Mouse (Mus musculus) gastrocnemius, postnatal 36 days (tissue): ENCODE results near the gene Cldn3. TPM values are rescaled to one million over a fixed set of nuclear protein-coding genes. Genes with fewer than 3 reads are reported as not detected.
"Not testable (repeated sequence)": the region's sequence is repeated elsewhere in the genome, so short reads cannot be mapped to it uniquely, and the experiment has no call there.

Source experiments
- DNase-seq, 2 experiments: peaks; one replicate each; pipeline ENCODE4 v3.0.0; 2022
- intact Hi-C: fragments of 180-260 bp; cut with DNase I; formaldehyde crosslinking; loops from one replicate; pipeline ENCODE4 v1.15.1; 2025
- long read RNA-seq, 2 experiments: library from polyadenylated mRNA; stranded (forward); transcript quantifications; one replicate each; pipeline ENCODE4 v2.0.0; 2021
- total RNA-seq, 2 experiments: library from RNA; stranded (reverse); gene quantifications; 2 replicates each; pipeline ENCODE4 v1.2.3; 2021

Gene Cldn3
- not detected for total RNA-seq
- long read RNA-seq, experiment 1 = 0 reads
- long read RNA-seq, experiment 2, partial matches to known transcripts = 0 of 1 reads
- long read RNA-seq, experiment 2, other reads (novel, unspliced or antisense) = 0 of 1 reads

DNA sequence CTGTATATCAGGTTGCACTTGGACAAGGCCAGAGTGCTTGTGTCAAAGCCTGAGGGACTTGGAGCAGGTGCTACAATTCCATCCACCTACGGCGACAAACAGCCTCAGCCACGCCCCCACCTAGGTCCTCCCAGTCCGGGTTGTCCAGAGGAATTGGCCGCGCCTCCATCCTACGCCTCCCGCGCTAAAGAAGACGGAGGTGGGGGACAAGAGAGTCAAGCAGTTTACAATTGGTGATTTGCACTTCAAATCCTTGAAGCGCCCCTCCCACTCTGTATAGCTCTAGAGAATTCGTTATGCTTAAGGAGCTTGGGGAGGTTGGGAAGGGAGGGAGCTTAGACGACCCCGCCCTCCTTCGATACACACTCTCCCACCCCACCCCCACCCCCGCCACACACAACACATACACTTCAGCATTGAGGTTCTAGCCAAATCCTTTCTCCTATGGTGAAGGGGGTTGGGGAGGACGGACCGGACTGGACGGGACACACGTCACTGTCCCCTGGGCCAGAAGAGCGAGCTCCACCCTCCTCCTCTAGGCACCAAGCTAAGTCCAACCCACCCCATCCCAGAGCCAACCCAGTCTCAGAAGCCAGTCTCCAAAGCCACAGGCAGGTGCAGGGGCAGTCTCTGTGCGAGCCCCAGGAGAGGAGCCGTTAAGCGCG lies at the start of gene Cldn3:
Gene Cldn3, plus strand, starts transcription at position 582 of the 665 bp plus-strand sequence.
- DNase-seq = peak in 1 of 2 experiments; percentile 35
- intact Hi-C loops = no loop called here

DNA sequence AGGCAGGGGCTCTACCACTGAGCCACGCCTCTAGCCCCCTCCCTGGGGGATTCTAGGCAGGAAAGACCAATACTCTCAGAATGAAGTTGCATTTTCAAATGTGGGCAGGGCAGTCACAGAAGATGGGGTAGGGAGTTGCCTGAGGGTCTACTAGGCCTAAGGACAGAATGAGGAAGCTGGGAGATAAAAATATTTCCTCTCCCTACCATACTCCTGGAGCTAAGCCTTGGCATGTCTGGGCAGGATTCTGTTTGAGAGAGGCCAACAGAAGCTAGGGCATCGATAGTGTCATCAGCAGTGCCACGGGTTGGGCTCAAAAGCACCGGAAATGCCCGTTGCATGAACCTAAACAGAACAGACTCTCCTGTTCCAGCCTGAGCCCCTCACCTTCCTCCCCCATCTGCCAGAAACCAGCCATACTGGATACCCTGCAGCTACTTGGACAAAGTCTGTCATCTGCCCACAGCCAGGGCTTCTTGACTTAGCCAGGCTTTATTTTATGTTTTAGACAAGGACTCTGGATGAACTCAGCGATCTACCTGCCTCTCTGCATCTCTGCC lies 49.3 kb upstream of the Cldn3 start:
- DNase-seq = no peak
- intact Hi-C loops = no loop called here

DNA sequence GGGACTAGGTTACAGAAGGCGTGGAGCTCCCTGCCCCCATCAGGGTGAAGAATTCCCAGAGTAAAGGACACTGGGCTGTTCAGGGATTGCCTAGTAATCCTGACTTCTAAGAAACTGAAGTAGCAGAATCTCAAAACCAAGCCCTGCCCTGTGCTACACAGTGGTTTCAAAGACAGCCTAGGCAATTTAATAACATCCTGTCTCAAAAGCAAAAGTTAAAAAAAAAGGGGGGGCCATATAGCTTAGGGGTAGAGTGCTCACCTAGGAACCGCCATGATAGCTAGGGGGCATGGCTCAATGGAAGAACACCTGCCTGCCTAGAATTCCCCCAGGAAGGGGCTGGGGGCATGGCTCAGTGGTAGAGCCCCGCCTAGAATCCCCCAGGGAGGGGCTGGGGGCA lies 46.9 kb upstream of the Cldn3 start:
- intact Hi-C loops = no loop called here
- no peak for DNase-seq

DNA sequence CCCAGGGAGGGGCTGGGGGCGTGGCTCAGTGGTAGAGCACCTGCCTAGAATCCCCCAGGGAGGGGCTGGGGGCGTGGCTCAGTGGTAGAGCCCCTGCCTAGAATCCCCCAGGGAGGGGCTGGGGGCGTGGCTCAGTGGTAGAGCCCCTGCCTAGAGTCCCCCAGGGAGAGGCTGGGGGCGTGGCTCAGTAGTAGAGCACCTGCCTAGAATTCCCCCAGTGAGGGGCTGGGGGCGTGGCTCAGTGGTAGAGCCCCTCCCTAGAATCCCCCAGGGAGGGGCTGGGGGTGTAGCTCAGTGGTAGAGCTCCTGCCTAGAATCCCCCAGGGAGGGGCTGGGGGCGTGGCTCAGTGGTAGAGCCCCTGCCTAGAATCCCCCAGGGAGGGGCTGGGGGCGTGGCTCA lies 46.5 kb upstream of the Cldn3 start:
- intact Hi-C loops, DNase-seq: not testable (repeated sequence)

DNA sequence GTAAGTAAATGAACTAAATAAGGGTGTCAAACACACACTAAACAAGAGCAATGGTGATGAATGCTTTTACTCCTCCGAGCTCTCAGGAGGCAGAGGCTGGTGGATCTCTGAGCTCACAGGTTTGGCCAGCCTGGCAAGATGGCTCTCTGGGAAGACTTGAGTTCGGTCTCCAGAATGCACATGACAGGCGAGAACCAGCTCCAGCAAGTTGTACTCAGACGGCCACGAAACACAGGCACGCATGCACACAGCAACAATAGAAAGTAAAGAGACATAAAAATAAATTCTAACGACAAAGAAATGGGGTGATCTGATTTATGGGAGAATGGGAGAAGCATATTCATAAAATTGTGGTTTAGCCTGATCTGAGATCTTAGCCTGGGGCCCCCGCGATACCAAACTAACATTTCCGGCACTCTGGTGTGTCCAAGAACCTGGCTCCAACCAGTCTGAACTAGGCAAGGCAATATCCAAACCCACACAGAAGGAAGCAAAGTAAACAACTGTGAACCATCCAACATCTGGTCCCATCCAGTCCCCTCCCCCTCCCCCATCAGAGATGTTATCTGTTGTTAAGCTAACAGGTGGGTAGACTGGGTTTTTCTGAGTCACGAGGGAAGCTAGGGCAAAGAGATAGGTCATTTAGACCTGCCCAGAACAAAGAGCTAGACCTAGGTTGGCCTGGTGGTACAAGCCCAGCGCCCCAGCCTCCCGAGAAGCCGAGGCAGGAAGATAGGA lies 44.4 kb upstream of the Cldn3 start:
- DNase-seq = no peak
- intact Hi-C loops = no loop called here

DNA sequence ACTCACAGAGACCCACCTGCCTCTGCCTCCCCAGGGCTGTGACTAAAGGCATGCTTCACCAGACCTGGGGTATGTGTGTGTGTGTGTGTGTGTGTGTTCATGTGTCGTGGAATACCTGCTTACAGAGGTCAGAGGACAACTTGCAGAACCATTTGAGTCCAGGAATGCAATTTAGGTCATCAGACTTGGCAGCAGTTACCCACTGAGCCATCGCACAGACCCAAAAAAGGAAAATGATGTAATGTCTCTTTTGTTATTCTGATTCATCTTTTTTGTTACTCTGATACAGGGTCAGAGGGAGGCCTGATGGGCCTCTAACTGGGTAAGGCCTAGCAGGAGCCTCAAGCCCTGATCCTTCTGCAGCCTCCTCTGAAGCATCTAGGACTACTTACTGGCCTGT lies 43.3 kb upstream of the Cldn3 start:
- intact Hi-C loops = no loop called here
- no peak for DNase-seq

DNA sequence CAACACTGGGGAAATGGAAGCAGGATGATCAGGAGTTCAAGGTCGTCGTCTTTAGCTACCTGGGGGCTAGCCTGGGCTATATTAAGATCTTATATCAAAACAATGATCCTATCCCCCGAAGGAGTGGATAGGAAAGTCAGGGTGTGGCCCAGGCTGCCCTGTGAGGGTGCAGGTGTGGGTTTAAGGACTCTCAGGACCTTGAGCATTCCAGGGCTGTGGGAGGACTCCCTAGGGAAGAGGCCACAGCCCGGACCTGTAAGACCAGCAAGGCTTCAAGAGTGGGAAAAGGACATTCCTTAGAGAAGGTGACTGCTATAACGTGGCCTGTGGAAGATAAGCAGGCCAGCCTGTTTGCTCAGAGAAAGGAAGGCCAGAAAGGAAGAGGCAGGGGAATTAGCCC lies 41.8 kb upstream of the Cldn3 start:
- intact Hi-C loops = no loop called here
- DNase-seq = no peak

DNA sequence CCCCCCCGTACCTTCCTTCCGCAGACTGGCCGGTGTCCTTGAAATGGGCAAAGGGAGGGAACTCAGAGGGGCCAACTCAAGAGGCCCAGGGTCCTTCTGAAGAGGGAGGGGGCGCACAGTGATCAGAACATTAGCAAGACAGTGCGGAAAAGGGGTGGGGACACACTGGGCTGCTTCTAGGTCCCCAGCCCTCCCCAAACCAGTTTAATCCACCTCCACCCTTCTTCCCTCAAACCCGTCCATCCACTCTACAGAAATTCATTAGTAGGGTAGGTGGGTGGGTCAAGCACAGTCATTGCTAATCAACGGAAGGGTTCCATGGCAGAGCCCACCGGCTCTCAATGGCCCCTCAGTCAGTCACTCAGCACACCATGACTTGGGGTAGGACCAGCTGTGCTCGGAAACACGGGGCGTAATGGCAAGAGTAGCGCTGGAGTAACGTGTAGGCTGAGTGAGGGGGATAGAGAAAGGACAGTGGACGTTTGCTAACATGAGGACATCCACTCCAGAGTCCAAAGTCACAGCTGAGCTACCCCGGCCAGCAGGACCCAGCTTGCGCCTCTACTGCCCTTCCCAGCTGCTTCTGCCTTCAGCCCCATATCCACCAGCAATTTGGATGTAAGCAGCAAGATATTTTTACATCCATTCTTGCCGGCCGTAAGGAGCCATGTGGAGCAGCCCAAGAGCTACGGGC lies 40.6 kb upstream of the Cldn3 start:
- intact Hi-C loops = no loop called here
- DNase-seq = no peak

DNA sequence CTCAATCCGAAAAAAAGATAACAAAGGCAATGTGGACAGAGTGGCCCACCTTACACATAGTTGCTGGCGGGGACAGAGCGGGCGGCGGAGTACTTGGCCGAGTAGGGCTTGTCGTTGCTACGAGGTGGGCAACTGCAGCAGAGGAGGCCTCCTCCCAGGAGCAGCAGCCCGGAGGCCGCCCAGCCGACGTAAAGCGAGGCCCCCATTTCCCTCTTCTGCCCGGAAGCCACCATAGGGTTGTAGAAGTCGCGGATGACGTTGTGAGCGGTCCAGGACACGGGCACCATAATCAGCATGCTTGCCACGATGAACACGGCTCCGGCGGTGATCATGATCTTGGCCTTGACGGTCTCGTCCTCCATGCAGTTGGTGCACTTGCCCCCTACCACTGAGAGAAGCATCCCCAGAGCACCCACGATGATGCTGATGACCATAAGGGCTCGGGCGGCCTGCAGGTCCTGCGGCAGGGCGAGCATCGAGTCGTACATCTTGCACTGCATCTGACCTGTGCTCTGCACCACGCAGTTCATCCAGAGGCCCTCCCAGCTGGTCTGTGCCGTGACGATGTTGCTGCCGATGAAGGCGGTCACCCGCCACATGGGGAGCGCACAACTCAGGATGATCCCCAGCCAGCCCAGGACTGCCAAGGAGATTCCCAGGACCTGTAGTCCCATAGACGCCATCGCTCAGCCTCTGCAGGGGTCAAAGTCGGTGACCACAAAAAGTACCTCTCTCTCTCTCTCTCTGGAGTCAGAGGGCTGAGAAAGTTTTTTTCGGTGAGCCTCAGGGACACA lies 39.8 kb upstream of the Cldn3 start:
- intact Hi-C loops = no loop called here
- DNase-seq = no peak

DNA sequence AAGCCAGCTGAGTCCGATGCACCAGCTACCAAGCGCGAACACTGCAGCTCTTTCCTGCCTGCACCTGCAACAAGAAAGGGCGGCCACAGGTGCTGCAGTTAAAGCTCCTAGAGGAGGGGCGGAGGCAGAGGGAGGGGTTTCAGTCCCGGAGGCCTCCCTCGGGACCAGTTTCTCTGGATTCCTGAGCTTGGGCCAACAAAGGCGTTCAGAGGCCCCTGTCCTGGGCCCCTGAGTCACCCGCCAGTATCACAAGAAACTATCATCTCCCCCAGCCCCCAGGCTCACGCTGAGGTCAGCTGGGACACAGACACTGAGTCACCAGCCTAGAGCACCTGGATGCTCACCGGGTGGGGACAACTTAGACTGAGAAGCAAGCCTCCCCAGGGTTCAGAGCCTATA lies 39.2 kb upstream of the Cldn3 start, which contains the start of gene Cldn4:
Gene Cldn4, minus strand, starts transcription at position 78 of the 399 bp plus-strand sequence.
- DNase-seq = no peak
- intact Hi-C loops = no loop called here

DNA sequence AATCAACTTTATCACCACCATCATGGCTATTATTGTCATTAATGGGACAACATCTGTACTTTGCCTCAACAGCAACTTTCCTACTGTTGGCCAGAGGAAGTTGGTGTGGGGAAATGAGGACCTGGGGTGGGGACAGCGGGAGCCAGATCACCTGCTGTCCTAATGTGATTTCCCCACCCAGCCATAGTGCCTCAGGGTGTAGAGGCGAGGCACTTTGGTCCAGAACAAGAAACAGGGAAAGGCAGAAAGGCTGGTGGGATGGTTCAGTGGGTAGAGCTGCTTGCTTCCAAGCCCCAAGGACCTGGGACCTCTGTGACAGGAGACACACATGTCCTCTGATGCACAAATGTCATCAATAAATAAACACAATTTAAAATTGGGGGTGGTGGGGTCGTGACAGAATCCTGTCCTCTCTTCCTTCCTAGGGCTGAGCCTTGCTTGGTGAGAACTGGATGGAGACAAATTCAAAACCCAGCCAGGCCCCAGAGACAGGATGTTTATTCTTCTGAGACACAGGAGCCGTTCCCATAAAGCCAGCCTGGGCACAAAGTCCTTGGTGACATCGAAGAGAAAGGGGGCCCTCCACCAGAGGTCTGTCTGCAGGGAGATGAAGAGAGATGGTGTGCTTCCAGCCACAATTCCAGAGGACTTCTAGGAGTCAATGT lies 38.5 kb upstream of the Cldn3 start:
- no peak for DNase-seq
- intact Hi-C loops = no loop called here

DNA sequence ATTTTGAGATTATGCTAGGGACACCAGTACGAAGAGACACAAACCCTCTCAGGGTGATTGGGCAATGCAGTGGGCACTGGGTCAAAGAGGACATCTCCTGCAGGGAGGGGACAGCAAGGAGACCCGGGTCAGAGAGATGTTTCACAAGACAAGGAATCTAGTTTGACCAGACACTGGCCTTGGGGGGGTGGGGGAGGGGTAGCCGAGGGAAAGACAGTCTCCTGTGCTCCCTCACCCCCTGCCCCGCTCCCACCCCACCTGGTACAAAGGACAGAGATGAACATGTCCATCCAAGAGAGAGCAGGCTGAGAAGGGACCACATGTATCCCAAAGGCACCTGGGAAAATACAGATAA lies 38.0 kb upstream of the Cldn3 start:
- intact Hi-C loops = no loop called here
- DNase-seq = no peak

DNA sequence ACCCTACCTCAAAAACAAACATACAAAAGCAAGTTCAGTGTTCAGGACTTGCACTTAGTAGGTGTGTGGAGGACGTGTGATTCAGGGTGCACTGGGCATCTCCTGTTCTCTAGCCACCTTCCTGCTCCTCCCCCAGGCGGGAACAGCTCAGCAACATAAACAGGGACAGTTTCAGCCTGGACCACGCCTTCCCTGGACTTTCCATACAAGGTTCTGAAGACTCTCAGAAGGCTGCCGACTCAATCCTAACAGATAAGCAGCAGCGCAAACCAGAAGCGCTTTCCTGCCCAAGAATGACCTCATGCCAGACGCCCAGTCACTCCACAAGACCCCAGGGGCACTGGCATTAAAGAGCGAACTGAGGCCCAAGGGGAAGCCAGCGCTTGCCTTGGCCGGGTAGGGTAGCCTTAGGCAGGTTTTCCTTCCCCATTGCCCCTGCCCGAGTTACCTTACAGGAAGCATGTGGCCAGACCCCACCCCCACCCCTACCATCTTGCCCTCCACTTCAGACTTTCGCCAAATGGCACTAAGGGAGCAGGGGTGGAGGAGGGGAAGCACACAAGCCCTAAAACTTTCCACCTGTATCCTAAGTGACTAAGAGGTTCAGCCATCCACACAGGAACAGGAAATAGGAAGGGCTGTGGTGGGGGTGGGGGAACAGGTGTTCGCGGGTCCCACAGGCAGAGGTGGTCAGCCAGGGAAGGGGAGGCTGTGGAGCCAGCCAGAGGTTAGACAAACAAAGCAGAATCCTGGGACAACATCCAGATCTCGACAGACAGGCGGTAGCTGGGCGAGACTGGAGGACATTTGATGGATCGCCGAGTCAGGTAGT lies 34.7 kb upstream of the Cldn3 start:
- intact Hi-C loops = no loop called here

DNA sequence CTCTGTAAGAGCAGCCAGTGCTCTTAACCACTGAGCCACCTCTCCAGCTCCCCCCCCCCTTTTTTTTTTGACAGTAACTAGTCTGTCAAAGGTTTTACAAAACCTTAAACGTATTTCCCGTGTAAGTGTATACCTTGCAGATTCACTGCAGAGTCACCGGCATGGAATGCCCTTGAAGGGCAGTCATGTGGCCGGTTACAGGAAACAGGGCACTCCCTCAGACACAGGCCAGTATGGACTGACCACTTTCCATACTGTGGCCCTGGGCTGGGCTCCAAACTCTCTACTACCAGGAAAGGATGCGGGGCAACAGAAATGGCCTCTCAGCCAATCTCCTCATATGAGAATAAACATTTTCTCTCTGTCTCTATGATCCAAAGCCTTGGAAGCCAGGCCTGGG lies 30.5 kb upstream of the Cldn3 start:
- DNase-seq = no peak
- intact Hi-C loops = no loop called here

More for the DNA sequence above, 34.7 kb upstream of the Cldn3 start:
- no peak for DNase-seq

DNA sequence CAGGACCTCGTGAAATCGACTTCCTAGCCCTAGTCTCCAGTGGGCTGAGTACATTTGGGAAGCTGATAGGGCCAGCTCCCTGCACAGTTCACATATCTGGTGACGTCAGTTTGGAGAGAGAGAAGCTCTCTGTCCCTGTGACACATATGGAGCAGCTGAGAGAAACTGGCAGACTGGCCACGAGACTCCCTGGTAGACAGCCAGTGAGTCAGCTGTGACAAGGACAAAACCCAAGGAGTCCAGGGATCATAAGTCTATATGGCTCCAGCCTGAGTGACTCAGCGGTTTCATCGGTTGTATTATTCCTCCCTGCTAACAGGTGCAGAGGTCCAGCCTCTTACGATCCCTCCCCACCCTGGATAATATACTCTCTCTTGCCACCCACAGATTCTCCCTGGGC lies 26.9 kb upstream of the Cldn3 start:
- DNase-seq = no peak
- intact Hi-C loops = no loop called here

DNA sequence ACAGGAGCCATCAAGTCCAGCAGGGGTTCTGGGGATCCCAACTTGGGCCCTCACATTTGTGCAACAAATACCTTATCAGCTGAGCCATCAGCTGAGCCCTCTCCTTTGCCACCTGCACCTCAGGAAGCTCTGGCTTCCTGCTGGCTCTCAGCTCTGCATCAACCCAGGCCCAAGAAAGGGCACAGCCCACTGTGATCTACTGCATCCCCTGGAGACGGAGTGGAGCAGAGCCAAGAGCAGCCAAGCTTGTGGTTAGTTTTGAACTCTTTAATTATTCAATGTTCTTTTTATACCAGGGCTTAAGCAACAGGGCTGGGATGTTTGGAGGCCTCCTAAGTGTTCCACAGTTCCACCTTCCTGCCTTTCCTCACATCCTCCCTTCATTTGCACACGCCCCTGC lies 25.6 kb upstream of the Cldn3 start:
- DNase-seq = no peak
- intact Hi-C loops = loop anchor here (2.0 kb wide), 1 partner anchor 28 kb away; the partner anchor contains the start of gene Mettl27

DNA sequence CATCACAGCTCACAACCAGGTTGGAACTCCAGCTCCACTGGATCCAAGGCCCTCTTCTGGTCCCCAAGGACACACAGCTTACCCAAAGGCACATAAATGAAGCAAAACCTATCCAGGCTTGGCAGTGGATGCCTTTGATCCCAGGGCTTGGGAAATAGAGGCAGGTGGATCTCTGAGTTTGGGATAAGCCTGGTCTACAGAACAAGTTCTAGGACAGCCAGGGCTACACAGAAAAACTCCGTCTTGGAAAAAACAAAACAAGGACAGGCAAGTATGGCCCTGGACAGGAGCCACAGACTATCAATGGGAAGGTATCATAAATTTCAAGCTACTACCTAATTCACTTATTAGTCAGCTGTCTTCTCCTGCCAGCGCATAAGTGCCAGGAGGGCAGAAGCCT lies 24.5 kb upstream of the Cldn3 start:
- no peak for DNase-seq
- intact Hi-C loops = loop anchor here (1.0 to 2.0 kb wide), 2 partner anchors 29 to 55 kb away; partner anchors contain the start of genes Mettl27 and Tmem270

DNA sequence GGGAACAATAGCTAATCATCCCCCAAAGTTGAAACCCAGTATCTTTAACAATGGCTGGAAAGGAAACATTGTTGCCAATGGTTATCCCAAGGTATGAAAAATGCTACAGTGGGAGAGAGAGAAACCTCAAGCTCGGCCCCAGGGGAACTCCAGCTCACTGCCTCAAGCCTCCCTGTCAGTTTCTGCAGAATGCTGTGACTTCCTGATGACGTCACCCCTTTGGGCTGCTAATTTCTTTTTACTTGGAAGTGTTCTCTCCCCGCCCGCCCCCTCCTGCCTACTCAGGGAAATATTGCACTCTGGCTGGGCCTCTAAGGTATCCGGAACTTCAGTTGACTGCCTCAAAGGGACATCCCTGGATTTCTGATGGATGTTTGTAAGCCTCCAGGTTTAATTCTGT lies 22.5 kb upstream of the Cldn3 start:
- intact Hi-C loops = no loop called here

DNA sequence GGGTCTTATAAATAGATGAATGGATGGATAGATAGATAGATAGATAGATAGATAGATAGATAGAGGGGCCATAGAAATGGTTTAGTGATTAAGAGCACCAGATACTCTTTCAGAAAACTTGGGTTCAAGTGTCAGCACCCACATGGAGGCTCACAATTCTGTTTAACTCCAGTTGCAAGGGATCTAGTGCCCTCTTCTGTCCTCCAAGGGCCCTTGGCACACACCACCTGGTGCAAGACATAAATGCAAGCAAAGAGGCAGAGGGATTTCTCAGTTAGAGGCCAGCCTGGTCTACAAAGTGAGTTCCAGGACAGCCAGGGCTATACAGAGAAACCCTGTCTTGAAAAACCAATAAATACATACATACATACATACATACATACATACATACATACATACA lies 21.4 kb upstream of the Cldn3 start:
- intact Hi-C loops = loop anchor here (1.0 to 5.0 kb wide), 2 partner anchors 57 to 217 kb away; partner anchors contain the start of gene Eln
- not testable (repeated sequence) for DNase-seq

More for the DNA sequence above, 22.5 kb upstream of the Cldn3 start:
- no peak for DNase-seq
